Mouse (Mus musculus): ENCODE data around the gene Runx2.

DNA sequence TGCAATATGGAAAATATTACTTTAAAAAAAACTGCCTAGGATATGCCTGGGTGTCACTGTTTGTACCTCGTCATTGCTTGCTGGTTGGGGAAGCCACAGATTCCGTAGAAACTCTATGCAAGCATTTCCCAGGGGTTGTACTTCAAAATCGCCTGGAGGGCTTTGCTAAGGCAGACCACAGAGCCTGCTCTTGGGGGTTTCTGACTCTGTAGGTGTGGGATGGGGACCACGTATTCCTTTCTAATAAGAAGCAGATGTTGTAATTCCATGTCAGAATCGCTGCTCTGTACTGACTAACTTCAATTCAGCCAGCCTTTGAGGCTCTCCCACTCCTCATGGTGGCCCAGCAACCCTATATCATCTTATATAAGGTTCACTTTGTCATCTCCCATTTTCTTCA is 46.1 kb downstream of the Runx2 start:
- TF ChIP-seq POLR2A (IDR thresholded peaks at IDR 0.05; ENCODE audit: insufficient read depth, low read depth, low read length) = no peak
- TF ChIP-seq CTCF (IDR thresholded peaks at IDR 0.05; ENCODE audit: insufficient read depth, low read depth, low read length) = no peak

All from olfactory bulb, adult 2 months (tissue).